Comparison of ENCODE assay signal across 19 mouse cellular contexts in the genomic region with DNA sequence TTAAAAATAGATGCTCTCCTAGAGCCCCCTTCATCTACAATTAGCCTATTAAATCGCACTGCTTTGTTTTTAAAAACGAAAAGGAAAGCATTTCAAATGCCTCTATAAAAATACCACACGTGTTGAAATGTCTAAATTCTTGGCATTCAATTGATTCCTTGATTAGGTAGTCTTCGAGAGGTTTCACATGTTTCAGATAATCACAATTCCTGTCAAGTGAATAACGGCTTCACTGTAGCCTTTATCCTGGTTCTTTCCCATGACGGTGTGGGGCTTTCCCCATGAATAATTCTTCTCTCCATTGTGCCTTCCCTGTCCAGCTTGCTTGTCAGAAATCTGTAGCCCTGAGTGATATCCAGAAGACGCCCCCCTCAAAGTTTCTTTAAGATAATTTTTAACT.
DNase-seq lines count a peak whose midpoint lies in the region; ATAC-seq and TF ChIP-seq lines count a peak whose summit lies in the region.
"Had no signal": no experiment of that assay in that cellular context is flagged by ENCODE, and none has a peak within 500 bp of the region (broad histone marks: within the 10 kb centered on the region; RNA-seq: fewer than 3 reads in every experiment).

No protein-coding gene starts in this region.

- intact Hi-C loops in heart, postnatal 36 days (cut with DNase I): no loop called here

- H3K9ac ChIP-seq in heart, embryonic 13.5 days: no peak overlapping the region
- H3K9ac ChIP-seq in lung, postnatal 0 days (replicated peaks; ENCODE audit: low read depth): no peak overlapping the region
- H3K9ac ChIP-seq: embryonic facial prominence, embryonic 13.5 days; forebrain, embryonic 12.5 days; hindbrain, embryonic 14.5 days had no signal

- no peak for ATAC-seq in heart, embryonic 13.5 days (ENCODE audit: extremely low read depth, insufficient number of reproducible peaks, low FRiP score, low TSS enrichment)
- ATAC-seq in lung, postnatal 0 days: no peak
- no peak for ATAC-seq in megakaryocyte progenitor cell, adult 5-6 weeks (replicated peaks; ENCODE audit: poor library complexity)
- ATAC-seq: intestine, embryonic 16.5 days had no signal

- no peaks in the 10 kb centered on the region for H3K27me3 ChIP-seq in heart, embryonic 13.5 days (replicated peaks)
- no peaks in the 10 kb centered on the region for H3K27me3 ChIP-seq in lung, postnatal 0 days (replicated peaks; ENCODE audit: insufficient read depth, low read length)
- H3K27me3 ChIP-seq: CH12.LX; embryonic facial prominence, embryonic 13.5 days; forebrain, embryonic 12.5 days had no signal

- 0 out of 2 replicates have a peak overlapping the region, but pooled peaks have one; percentile 32 for H3K27ac ChIP-seq in heart, embryonic 13.5 days (replicated peaks)
- no peak overlapping the region for H3K27ac ChIP-seq in lung, postnatal 0 days (ENCODE audit: low read length)
- H3K27ac ChIP-seq: embryonic facial prominence, embryonic 13.5 days; forebrain, embryonic 12.5 days; gastrocnemius, adult 2 months; hindbrain, embryonic 14.5 days had no signal

- no peak overlapping the region for H3K4me3 ChIP-seq in heart, embryonic 13.5 days
- H3K4me3 ChIP-seq in lung, postnatal 0 days (ENCODE audit: low read depth, low read length): no peak overlapping the region
- H3K4me3 ChIP-seq: embryonic facial prominence, embryonic 13.5 days; forebrain, embryonic 12.5 days; gastrocnemius, adult 2 months had no signal

- no peaks in the 10 kb centered on the region for H3K9me3 ChIP-seq in heart, embryonic 13.5 days
- no peaks in the 10 kb centered on the region for H3K9me3 ChIP-seq in lung, postnatal 0 days (ENCODE audit: low read length)
- H3K9me3 ChIP-seq: embryonic facial prominence, embryonic 13.5 days; forebrain, embryonic 12.5 days had no signal

- 24% methylated on average over 7 of the region's 7 CpGs for WGBS in heart, embryonic 13.5 days
- WGBS in lung, postnatal 0 days: 56% methylated on average over 7 of the region's 7 CpGs

- H3K36me3 ChIP-seq in heart, embryonic 13.5 days: no peaks in the 10 kb centered on the region
- no peaks in the 10 kb centered on the region for H3K36me3 ChIP-seq in lung, postnatal 0 days (ENCODE audit: insufficient read depth, low read length)
- H3K36me3 ChIP-seq: embryonic facial prominence, embryonic 13.5 days had no signal

- H3K4me1 ChIP-seq in heart, embryonic 13.5 days: peaks cover 19% of the 10 kb centered on the region
- no peaks in the 10 kb centered on the region for H3K4me1 ChIP-seq in lung, postnatal 0 days (ENCODE audit: insufficient read depth, low read depth, low read length)
- H3K4me1 ChIP-seq: embryonic facial prominence, embryonic 13.5 days had no signal

- TF ChIP-seq EP300 in lung, postnatal 0 days (IDR thresholded peaks at IDR 0.05): no peak

- no peak for TF ChIP-seq CTCF in lung, postnatal 0 days (IDR thresholded peaks at IDR 0.05)

- DNase-seq in heart, postnatal 36 days: no peak
- DNase-seq in lung, postnatal 0 days (ENCODE audit: low spot score): peak; percentile 21
- DNase-seq in lung, postnatal 14 days: no peak
- peak; percentile 86 for DNase-seq in Muller cell, postnatal 12 days (ENCODE audit: inconsistent ontology term)
- no peak for DNase-seq in right cerebral cortex, adult 2 months (ENCODE audit: low spot score in 2 of 2)
- DNase-seq: adrenal gland, postnatal 10 days; cerebellum, adult 18-20 months; cerebellum, adult 9-11 months; cerebellum, postnatal 36 days; gastrocnemius, adult 2 months; gastrocnemius, postnatal 25 days; heart, adult 11 months had no signal

- H3K4me2 ChIP-seq in heart, embryonic 13.5 days: peak overlapping the region; percentile 42
- H3K4me2 ChIP-seq in lung, postnatal 0 days (replicated peaks; ENCODE audit: low read depth, low read length): no peak overlapping the region
- H3K4me2 ChIP-seq: embryonic facial prominence, embryonic 13.5 days; forebrain, embryonic 12.5 days; hindbrain, embryonic 14.5 days had no signal

Comparison
In these comparisons a context has a peak if more than half of its experiments do, and no peak if none do; other contexts are left out.
1. DNase-seq: peak in lung, postnatal 0 days (single experiment) and Muller cell, postnatal 12 days (single experiment); none in heart, postnatal 36 days (0 of 2), lung, postnatal 14 days (single experiment) and right cerebral cortex, adult 2 months (0 of 2).